Mouse (Mus musculus): Measurements from ENCODE around the gene Olfr1188. TPM values are rescaled to one million over a fixed set of nuclear protein-coding genes. Genes with fewer than 3 reads are reported as not detected.
"Not testable (repeated sequence)": the region's sequence is repeated elsewhere in the genome, so short reads cannot be mapped to it uniquely, and the experiment has no call there.

Olfr1188 gene
- polyA plus RNA-seq (2015; fragmentation: Nextera tagmentation; extraction: Ambion mirVana): not detected in 2 replicates

GRCm38 (mm10) chr2:88556635-88557034, at the start of gene Olfr1188:
Gene Olfr1188, plus strand, starts transcription at chr2:88556935.
- 80% methylated on average over 2 of the region's 2 CpGs for WGBS
- Histone ChIP-seq H3K9me3 (ENCODE audit: control insufficient read depth, low read length) (no peaks in the 10 kb centered on the region), H3K4me3 (ENCODE audit: low read length) (no peak within 1 kb of the TSS), H3K27ac (ENCODE audit: low read length) (no peak within 1 kb of the TSS), H3K9ac (ENCODE audit: low read depth, low read length) (no peak within 1 kb of the TSS), H3K36me3 (ENCODE audit: control insufficient read depth, insufficient read depth, low read length) (no peaks in the 10 kb centered on the region), H3K27me3 (replicated peaks; ENCODE audit: control insufficient read depth, insufficient read depth, low read length) (no peaks in the 10 kb centered on the region), H3K4me2 (ENCODE audit: low read depth, low read length) (no peak within 1 kb of the TSS), H3K4me1 (ENCODE audit: control insufficient read depth, insufficient read depth, low read length) (no peaks in the 10 kb centered on the region)
- ATAC-seq: no peak

- H3K27ac ChIP-seq (ENCODE audit: low read length): no peak within 1 kb of the TSS
- H3K36me3 ChIP-seq (ENCODE audit: control insufficient read depth, insufficient read depth, low read length): no peaks in the 10 kb centered on the region
- 80% methylated on average over 2 of the region's 2 CpGs for WGBS
- no peak within 1 kb of the TSS for H3K4me3 ChIP-seq (ENCODE audit: low read length)
- H3K4me1 ChIP-seq (ENCODE audit: control insufficient read depth, insufficient read depth, low read length): no peaks in the 10 kb centered on the region
- no peak within 1 kb of the TSS for H3K4me2 ChIP-seq (ENCODE audit: low read depth, low read length)
- no peak for ATAC-seq
- H3K9ac ChIP-seq (ENCODE audit: low read depth, low read length): no peak within 1 kb of the TSS
- no peaks in the 10 kb centered on the region for H3K27me3 ChIP-seq (replicated peaks; ENCODE audit: control insufficient read depth, insufficient read depth, low read length)
- H3K9me3 ChIP-seq (ENCODE audit: control insufficient read depth, low read length): no peaks in the 10 kb centered on the region
Observed at GRCm38 (mm10) chr2:88518251-88518650, 38.5 kb upstream of the Olfr1188 start, which contains the start of gene Olfr1186. Gene Olfr1186, plus strand, starts transcription at chr2:88518551.

- H3K4me3 ChIP-seq (ENCODE audit: low read length): no peak overlapping the region
- H3K9me3 ChIP-seq (ENCODE audit: control insufficient read depth, low read length): no peaks in the 10 kb centered on the region
- H3K9ac ChIP-seq (ENCODE audit: low read depth, low read length): no peak overlapping the region
- H3K36me3 ChIP-seq (ENCODE audit: control insufficient read depth, insufficient read depth, low read length): no peaks in the 10 kb centered on the region
- no peak overlapping the region for H3K4me2 ChIP-seq (ENCODE audit: low read depth, low read length)
- no peaks in the 10 kb centered on the region for H3K27me3 ChIP-seq (replicated peaks; ENCODE audit: control insufficient read depth, insufficient read depth, low read length)
- no peaks in the 10 kb centered on the region for H3K4me1 ChIP-seq (ENCODE audit: control insufficient read depth, insufficient read depth, low read length)
- peak; percentile 95 for ATAC-seq
- no peak overlapping the region for H3K27ac ChIP-seq (ENCODE audit: low read length)
- 62% methylated on average over 3 of the region's 3 CpGs for WGBS
Observed at GRCm38 (mm10) chr2:88525720-88526119, 31.0 kb upstream of the Olfr1188 start.

GRCm38 (mm10) chr2:88572696-88573095, 16.0 kb downstream of the Olfr1188 start:
- H3K9ac ChIP-seq (ENCODE audit: low read depth, low read length); H3K36me3 ChIP-seq (ENCODE audit: control insufficient read depth, insufficient read depth, low read length); H3K4me1 ChIP-seq (ENCODE audit: control insufficient read depth, insufficient read depth, low read length); H3K9me3 ChIP-seq (ENCODE audit: control insufficient read depth, low read length); H3K4me2 ChIP-seq (ENCODE audit: low read depth, low read length); H3K4me3 ChIP-seq (ENCODE audit: low read length); H3K27ac ChIP-seq (ENCODE audit: low read length); ATAC-seq; H3K27me3 ChIP-seq (replicated peaks; ENCODE audit: control insufficient read depth, insufficient read depth, low read length): not testable (repeated sequence)
- WGBS: 87% methylated on average over 12 of the region's 12 CpGs

- no peak for ATAC-seq
- Histone ChIP-seq H3K27ac (ENCODE audit: low read length) (no peak within 1 kb of the TSS), H3K36me3 (ENCODE audit: control insufficient read depth, insufficient read depth, low read length) (no peaks in the 10 kb centered on the region), H3K4me1 (ENCODE audit: control insufficient read depth, insufficient read depth, low read length) (no peaks in the 10 kb centered on the region), H3K4me2 (ENCODE audit: low read depth, low read length) (no peak within 1 kb of the TSS), H3K9me3 (ENCODE audit: control insufficient read depth, low read length) (no peaks in the 10 kb centered on the region), H3K4me3 (ENCODE audit: low read length) (no peak within 1 kb of the TSS), H3K9ac (ENCODE audit: low read depth, low read length) (no peak within 1 kb of the TSS), H3K27me3 (replicated peaks; ENCODE audit: control insufficient read depth, insufficient read depth, low read length) (no peaks in the 10 kb centered on the region)
Observed at GRCm38 (mm10) chr2:88586154-88586553, 29.4 kb downstream of the Olfr1188 start, which contains the start of gene Olfr1189. Gene Olfr1189, plus strand, starts transcription at chr2:88586454.

Other genes starting within 250 kb of the Olfr1188 start
- gene Olfr1174-ps, start 241.8 kb upstream of the Olfr1188 start, polyA plus RNA-seq (2015; fragmentation: Nextera tagmentation; extraction: Ambion mirVana): 0.11 TPM in 1 of 2 replicates, not detected in the other
- gene Olfr1175-ps, start 229.7 kb upstream of the Olfr1188 start, polyA plus RNA-seq (2015; fragmentation: Nextera tagmentation; extraction: Ambion mirVana): not detected in 2 replicates
- gene Olfr1176, start 220.2 kb upstream of the Olfr1188 start, polyA plus RNA-seq (2015; fragmentation: Nextera tagmentation; extraction: Ambion mirVana): not detected in 2 replicates
- gene Olfr1177-ps, start 210.4 kb upstream of the Olfr1188 start, polyA plus RNA-seq (2015; fragmentation: Nextera tagmentation; extraction: Ambion mirVana): not detected in 2 replicates
- not detected in 2 replicates for gene Olfr1178, start 169.9 kb upstream of the Olfr1188 start, polyA plus RNA-seq (2015; fragmentation: Nextera tagmentation; extraction: Ambion mirVana)
- gene Olfr1179, start 150.5 kb upstream of the Olfr1188 start, polyA plus RNA-seq (2015; fragmentation: Nextera tagmentation; extraction: Ambion mirVana): not detected in 2 replicates
- not detected in 2 replicates for gene Olfr1180, start 137.8 kb upstream of the Olfr1188 start, polyA plus RNA-seq (2015; fragmentation: Nextera tagmentation; extraction: Ambion mirVana)
- not detected in 2 replicates for gene Olfr1181, start 130.8 kb upstream of the Olfr1188 start, polyA plus RNA-seq (2015; fragmentation: Nextera tagmentation; extraction: Ambion mirVana)
- gene Gm13757, start 107.8 kb upstream of the Olfr1188 start, polyA plus RNA-seq (2015; fragmentation: Nextera tagmentation; extraction: Ambion mirVana): not detected in 2 replicates
- gene Olfr1183, start 102.1 kb upstream of the Olfr1188 start, polyA plus RNA-seq (2015; fragmentation: Nextera tagmentation; extraction: Ambion mirVana): not detected in 2 replicates
- gene Olfr1184, start 73.3 kb upstream of the Olfr1188 start, polyA plus RNA-seq (2015; fragmentation: Nextera tagmentation; extraction: Ambion mirVana): not detected in 2 replicates
- gene Olfr1185-ps1, start 63.6 kb upstream of the Olfr1188 start, polyA plus RNA-seq (2015; fragmentation: Nextera tagmentation; extraction: Ambion mirVana): not detected in 2 replicates
- not detected in 2 replicates for gene Olfr1186, start 38.4 kb upstream of the Olfr1188 start, polyA plus RNA-seq (2015; fragmentation: Nextera tagmentation; extraction: Ambion mirVana)
- not detected in 2 replicates for gene Olfr1189, start 29.5 kb downstream of the Olfr1188 start, polyA plus RNA-seq (2015; fragmentation: Nextera tagmentation; extraction: Ambion mirVana)
- not detected in 2 replicates for gene Olfr1191-ps1, start 83.6 kb downstream of the Olfr1188 start, polyA plus RNA-seq (2015; fragmentation: Nextera tagmentation; extraction: Ambion mirVana)
- gene Olfr1192-ps1, start 91.6 kb downstream of the Olfr1188 start, polyA plus RNA-seq (2015; fragmentation: Nextera tagmentation; extraction: Ambion mirVana): not detected in 2 replicates
- gene Olfr1193, start 118.7 kb downstream of the Olfr1188 start, polyA plus RNA-seq (2015; fragmentation: Nextera tagmentation; extraction: Ambion mirVana): not detected in 2 replicates
- gene Olfr1195, start 132.3 kb downstream of the Olfr1188 start, polyA plus RNA-seq (2015; fragmentation: Nextera tagmentation; extraction: Ambion mirVana): not detected in 2 replicates
- not detected in 2 replicates for gene Olfr1196, start 147.7 kb downstream of the Olfr1188 start, polyA plus RNA-seq (2015; fragmentation: Nextera tagmentation; extraction: Ambion mirVana)
- gene Olfr1197, start 175.4 kb downstream of the Olfr1188 start, polyA plus RNA-seq (2015; fragmentation: Nextera tagmentation; extraction: Ambion mirVana): not detected in 2 replicates
- not detected in 2 replicates for gene Olfr1198, start 194.4 kb downstream of the Olfr1188 start, polyA plus RNA-seq (2015; fragmentation: Nextera tagmentation; extraction: Ambion mirVana)
- gene Olfr1199, start 203.5 kb downstream of the Olfr1188 start, polyA plus RNA-seq (2015; fragmentation: Nextera tagmentation; extraction: Ambion mirVana): not detected in 2 replicates
- not detected in 2 replicates for gene Olfr1200, start 213.6 kb downstream of the Olfr1188 start, polyA plus RNA-seq (2015; fragmentation: Nextera tagmentation; extraction: Ambion mirVana)
- not detected in 2 replicates for gene Olfr1201, start 236.1 kb downstream of the Olfr1188 start, polyA plus RNA-seq (2015; fragmentation: Nextera tagmentation; extraction: Ambion mirVana)

Data from intestine, embryonic 16.5 days (tissue).